Mouse (Mus musculus) cortical plate, adult 2 months (tissue): ENCODE results near the gene Cdk5r2.

Experiments
- CTCF ChIP-seq: fragments of 200-500 bp; IDR thresholded peaks from 2 replicates; pipeline ENCODE4 v1.5.1; 2011; ENCODE audit warnings: mild to moderate bottlenecking, control low read depth, low read length; ENCODE audit not compliant: insufficient read depth; ENCODE audit errors: extremely low read depth
- POLR2A ChIP-seq: fragments of 200-500 bp; IDR thresholded peaks from 2 replicates; pipeline ENCODE4 v1.6.1; 2011; ENCODE audit warnings: mild to moderate bottlenecking, low read length, control low read depth; ENCODE audit not compliant: insufficient read depth; ENCODE audit errors: extremely low read depth

DNA sequence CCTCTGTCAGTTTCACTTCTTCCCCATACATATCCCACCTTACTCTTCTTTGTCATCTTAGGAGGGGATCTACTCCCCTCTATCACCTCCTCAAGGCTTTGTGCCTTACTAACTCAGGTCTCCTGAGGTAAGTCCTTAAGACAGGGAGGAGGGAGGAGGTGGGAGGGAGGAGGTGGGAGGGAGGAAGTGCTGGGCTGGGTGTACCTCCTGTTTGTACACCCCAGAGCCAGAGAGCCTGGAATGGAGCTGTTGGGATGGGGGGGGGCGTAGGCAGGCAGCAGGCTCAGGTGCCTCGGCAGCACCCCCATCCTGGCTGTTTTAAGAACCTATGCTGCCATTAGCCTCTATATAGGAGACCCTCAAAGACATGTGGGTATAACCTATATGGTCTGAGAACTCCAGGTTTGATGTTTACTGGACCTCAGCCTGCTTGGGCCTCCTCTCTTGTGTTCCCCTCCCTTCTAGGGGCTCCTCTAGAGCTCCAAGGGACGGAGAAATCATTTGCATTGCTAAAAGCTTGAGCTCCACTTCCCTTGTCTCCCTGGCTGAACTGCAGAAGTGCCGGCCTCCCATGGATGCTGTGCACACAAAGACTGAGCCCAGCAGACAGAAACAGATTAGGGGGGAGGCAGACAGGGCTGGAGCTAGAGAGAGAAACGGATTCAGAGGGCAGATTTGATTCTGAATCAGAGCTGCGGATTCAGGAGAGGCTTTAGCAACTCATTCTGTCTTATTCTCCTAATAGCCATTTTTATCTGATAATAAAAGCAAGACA, 3.5 kb upstream of the Cdk5r2 start:
- TF ChIP-seq POLR2A (peak; percentile 62; the same call in 1 of the 2 replicates), CTCF (no peak)
